Mouse (Mus musculus) adipocyte (in vitro differentiated cells): ENCODE data around the gene Itpk1.

Experiments used
- DNase-seq: peaks from one replicate; pipeline ENCODE4 v3.0.0-alpha.2; 2016; ENCODE audit warnings: low spot score

Gene Itpk1

DNA sequence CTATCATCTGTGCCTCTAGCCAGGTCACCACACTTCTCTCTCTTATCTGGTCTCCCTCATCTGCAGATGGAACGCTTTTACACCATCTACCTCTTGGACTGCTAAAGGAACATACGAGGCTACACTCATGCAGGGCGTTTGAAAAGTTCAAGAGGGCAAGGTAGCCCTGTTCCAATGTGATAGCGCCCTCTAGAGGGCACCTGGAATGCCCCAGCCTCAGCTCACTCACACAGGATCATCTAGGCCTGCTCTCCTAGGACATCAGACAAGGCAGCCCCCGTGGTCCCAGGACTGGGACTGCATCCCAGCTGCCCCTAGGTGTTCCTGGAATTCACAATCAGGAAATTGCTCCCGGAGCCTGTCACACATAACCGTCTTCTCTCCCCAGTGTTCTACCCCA, 108.3 kb downstream of the Itpk1 start:
- DNase-seq, result no peak

DNA sequence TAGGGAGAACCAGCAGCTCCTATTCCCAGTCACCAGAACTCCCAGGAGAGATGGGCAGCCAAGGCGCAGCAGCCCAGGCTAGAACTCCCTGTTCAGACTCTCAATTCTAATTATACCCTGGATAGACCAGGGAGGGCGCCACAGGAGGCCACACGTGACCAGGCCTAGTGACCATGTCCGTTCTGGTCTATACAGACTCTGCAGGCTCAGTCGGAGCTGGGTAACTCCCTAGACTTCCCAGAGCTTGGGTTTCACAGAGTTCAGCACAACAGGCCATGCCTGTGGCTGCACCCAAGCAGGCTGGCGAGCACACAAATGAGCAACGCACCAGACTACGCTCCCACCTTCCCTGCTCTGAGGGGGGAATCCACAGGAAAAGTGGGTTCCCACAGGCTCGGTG, 110.1 kb downstream of the Itpk1 start:
- DNase-seq, result no peak

- DNase-seq, result no peak
Observed at GRCm38 (mm10) chr12:102593699-102594098, 111.0 kb downstream of the Itpk1 start.

DNA sequence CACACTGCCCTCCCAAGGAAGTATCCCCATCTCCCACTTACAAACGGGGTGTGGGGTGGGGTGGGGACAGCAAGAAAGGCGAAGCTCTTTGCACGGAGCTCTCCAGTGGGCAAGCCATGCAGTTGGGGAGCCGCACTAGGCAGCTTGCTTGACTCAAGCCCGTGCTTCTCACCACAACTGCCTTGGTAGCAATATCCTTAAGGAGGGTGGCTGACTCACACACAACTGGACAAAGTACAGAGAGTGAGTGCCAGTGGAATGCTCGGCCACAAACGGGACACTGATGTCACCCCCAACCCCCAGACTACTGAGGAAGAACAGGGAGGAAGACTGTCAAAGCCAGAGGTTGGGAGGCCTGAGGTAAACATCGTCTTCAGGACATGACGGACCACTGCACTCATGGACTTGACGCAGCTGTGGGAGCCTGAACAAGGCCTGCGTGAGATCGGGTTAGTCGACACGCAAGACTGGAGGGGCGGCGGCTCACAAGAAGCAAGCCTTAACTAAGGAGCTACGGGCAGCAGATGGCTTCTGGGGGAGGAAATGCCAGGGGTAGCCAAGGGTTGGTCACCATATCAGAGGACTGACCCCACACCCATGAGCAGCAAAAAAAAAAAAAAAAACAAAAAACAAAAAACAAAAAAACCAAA, 113.9 kb downstream of the Itpk1 start:
- no peak for DNase-seq

DNA sequence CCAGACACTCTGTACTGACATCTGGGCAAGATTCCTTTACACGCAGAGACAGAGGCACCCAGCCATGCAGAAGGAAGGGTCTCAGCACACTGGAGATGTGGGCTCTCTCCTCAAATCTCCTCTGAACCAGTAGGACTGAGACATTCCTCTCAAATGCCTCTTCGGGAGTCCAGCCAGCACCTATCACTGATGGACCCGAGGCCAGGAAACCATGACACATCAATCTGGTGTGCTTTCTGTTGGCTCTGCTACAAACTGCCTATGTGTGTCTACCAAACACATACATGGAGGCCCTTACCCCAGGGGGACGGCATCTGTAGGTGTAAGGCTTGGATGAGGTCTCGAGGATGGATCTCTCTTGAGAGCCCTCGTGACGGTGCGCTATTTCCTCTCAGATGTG, 117.6 kb downstream of the Itpk1 start:
- DNase-seq, result no peak

GRCm38 (mm10) chr12:102586286-102586881, 118.3 kb downstream of the Itpk1 start:
- DNase-seq, result no peak

GRCm38 (mm10) chr12:102585390-102585789, 119.3 kb downstream of the Itpk1 start:
- DNase-seq, result no peak

GRCm38 (mm10) chr12:102582441-102582840, 122.3 kb downstream of the Itpk1 start:
- no peak for DNase-seq

- no peak for DNase-seq
Observed at GRCm38 (mm10) chr12:102581579-102582196, 123.0 kb downstream of the Itpk1 start.

DNA sequence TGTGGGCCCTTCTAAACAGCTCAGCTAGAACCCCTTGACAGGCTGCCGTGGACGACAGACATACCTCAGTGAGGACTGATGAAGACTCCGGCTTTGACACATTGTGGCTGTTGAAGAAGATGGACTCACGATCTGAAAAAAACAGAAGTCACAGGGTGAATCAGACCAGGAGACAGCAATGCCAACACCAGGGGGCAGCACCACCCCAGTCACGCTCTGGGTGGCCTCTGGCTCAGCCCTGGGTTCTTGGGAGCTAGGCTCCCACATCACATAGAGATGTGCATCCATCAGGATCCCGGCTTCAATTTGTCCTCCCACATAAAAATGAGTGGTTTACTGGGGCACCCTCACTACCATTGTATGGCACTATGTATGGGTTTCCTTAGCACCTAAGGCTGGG, 125.7 kb downstream of the Itpk1 start:
- DNase-seq, result peak; percentile 74

DNA sequence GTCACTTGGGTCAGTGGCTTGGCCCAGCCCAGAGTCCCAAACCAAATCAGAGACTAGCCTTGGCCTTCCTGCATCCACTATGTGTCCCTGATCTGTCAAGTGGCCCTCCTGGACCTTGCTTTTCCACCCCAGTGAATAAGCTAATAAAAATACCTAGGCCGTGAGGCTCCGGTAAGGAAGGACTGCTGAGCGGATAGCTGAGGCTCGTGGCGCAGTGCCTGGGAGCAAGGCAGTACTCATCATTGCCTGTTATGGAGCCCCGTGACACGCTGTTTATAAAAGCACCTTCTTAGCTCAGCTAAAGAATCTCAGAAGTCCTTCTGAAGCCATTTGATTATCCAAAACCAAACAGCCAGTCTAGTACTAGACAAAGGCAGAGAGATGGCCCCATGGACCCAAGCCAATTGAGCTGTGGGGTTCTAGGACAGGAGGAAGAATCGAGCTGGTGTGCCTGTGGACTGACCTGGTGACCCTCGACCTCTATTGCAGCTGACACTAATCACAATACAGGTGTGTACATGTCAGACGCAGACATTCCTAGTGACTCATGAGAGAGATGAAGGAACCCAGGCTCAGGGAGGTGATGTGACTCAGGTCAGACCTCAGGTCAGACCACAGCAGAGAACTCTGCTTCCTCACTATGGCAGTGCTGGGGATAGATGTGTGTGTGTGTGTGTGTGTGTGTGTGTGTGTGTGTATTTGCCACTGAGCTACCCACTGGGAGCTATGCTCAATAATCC, 127.9 kb downstream of the Itpk1 start:
- no peak for DNase-seq

- DNase-seq, result no peak
Observed at GRCm38 (mm10) chr12:102575541-102576329, 129.0 kb downstream of the Itpk1 start.

DNA sequence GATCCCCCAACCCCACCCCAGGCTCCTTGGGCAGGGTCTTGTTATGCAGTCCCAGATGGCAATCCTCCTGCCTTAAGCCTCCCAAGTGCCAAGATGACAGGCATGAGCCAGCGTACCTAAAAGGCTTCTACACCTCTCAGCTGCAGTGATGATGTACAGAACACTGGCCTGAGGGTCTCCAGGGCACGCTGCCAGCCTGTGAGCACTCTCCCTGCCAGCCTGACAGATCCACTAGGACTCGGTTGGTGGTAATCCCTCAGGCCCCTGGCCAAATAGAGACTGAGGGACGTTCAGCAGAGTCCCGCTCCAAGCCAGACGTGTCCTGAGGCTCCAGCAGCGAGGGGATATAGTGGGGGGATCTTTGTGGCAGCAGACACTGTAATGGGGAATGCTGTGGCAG, 131.7 kb downstream of the Itpk1 start:
- DNase-seq, result no peak

DNA sequence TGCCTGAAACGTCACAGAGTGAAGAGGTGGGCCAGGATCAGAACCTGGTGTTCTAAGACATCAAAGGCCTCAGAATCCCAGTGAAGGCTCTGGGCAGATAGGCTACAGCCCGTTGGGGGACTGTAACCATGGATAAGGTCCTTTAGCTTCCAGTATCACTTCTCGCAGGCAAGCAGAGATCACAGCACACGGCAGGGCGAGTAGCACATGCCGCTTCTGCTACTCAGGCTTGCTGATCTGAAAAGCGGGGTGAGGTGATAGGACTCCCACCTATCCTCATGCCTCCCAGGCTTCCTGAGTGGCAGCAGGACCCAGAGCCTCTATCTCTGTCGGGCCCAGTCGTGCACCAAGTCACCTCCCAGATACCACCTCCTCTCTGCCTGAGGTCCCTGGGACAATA, 133.1 kb downstream of the Itpk1 start:
- no peak for DNase-seq

GRCm38 (mm10) chr12:102570734-102571133, 134.0 kb downstream of the Itpk1 start:
- peak; percentile 8 for DNase-seq

GRCm38 (mm10) chr12:102570111-102570510, 134.6 kb downstream of the Itpk1 start:
- no peak for DNase-seq

GRCm38 (mm10) chr12:102568219-102568618, 136.5 kb downstream of the Itpk1 start:
- DNase-seq, result no peak

DNA sequence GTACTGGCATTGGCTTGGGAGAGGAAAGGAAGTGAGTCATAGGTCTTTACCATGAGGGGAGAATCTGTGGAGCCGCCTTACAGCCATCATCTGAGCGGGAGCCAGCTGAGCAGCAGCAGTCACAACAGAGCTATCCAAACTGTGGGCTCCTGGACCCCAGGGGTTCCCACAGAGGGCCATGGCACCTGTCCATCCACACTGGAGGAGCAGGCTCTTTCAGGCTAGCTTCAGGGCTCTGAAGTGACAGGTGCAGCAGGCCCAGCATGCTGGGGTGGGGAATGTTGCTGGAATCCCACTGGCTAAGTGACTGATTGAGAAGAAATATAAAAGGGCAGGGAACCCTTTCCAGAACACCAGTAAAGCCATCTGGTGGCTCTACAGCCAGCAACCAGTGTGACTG, 137.8 kb downstream of the Itpk1 start:
- no peak for DNase-seq

DNA sequence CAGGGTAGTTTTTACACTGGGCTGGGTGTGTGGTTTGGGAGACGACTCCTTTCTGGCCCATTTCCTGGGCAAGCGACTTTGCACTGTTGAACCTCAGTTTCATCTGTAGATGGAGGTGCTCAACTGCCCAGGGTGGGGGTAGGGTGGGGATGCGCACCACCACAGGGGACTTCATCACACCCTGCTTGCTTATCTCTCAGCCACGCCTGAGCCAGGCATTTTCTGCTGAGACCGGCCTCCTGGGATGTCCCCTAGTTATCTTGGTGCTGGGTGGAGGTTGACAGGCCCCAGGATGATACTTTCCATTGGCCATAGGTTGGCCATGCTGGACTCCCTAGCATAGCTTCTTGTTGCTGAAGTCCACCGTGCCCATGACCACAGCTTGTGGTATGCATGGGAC, 139.6 kb downstream of the Itpk1 start:
- no peak for DNase-seq

GRCm38 (mm10) chr12:102557372-102557771, 147.4 kb downstream of the Itpk1 start:
- no peak for DNase-seq

- no peak for DNase-seq
Observed at GRCm38 (mm10) chr12:102555850-102556249, 148.9 kb downstream of the Itpk1 start.
